Mouse (Mus musculus) embryonic facial prominence, embryonic 12.5 days (tissue): ENCODE measurements around the gene Lmbrd1. TPM values are rescaled to one million over a fixed set of nuclear protein-coding genes. Genes with fewer than 3 reads are reported as not detected.

ENCODE experiments used
- ATAC-seq: fragments of 200-750 bp; cut with Nextera tagmentation; 2 replicates; pipeline ENCODE4 v1.8.0; 2017; ENCODE audit not compliant: insufficient number of reproducible peaks, insufficient read depth, low FRiP score, low TSS enrichment
- H3K27ac ChIP-seq: fragments of 300-500 bp; sonication (generic); 2 replicates; pipeline ENCODE4 v1.5.1; 2016; ENCODE audit warnings: mild to moderate bottlenecking
- H3K27me3 ChIP-seq: fragments of 300-500 bp; sonication (generic); 2 replicates; pipeline ENCODE4 v1.6.1; 2016; ENCODE audit warnings: mild to moderate bottlenecking, moderate library complexity
- H3K36me3 ChIP-seq: fragments of 300-500 bp; sonication (generic); 2 replicates; pipeline ENCODE4 v1.6.1; 2016; ENCODE audit warnings: mild to moderate bottlenecking
- H3K4me1 ChIP-seq: fragments of 300-500 bp; sonication (generic); 2 replicates; pipeline ENCODE4 v1.6.1; 2016
- H3K4me2 ChIP-seq: fragments of 300-500 bp; sonication (generic); replicated peaks from 2 replicates; pipeline ENCODE4 v1.6.1; 2016; ENCODE audit warnings: mild to moderate bottlenecking, moderate library complexity
- H3K4me3 ChIP-seq: fragments of 300-500 bp; sonication (generic); 2 replicates; pipeline ENCODE4 v1.5.1; 2016; ENCODE audit warnings: mild to moderate bottlenecking
- H3K9ac ChIP-seq: fragments of 300-500 bp; sonication (generic); 2 replicates; pipeline ENCODE4 v1.6.1; 2016; ENCODE audit warnings: mild to moderate bottlenecking, moderate library complexity
- H3K9me3 ChIP-seq: fragments of 300-500 bp; sonication (generic); 2 replicates; pipeline ENCODE4 v1.6.1; 2016; ENCODE audit warnings: mild to moderate bottlenecking, moderate library complexity
- WGBS: fragments of 180-500 bp; shearing (Covaris S2); methylation state at CpG from one replicate; pipeline ENCODE4 v1.1.7; 2016; 5-methylcytosine and 5-hydroxymethylcytosine counted together
- polyA plus RNA-seq: library from polyadenylated mRNA; unstranded; fragments of >200 nt; fragmentation: Nextera tagmentation; extraction: Ambion mirVana; gene quantifications from 2 replicates; pipeline ENCODE4 v1.2.1, GENCODE M21; 2016

Lmbrd1 gene
- polyA plus RNA-seq, 1 experiment from 2014 or later = 32.3 TPM

DNA sequence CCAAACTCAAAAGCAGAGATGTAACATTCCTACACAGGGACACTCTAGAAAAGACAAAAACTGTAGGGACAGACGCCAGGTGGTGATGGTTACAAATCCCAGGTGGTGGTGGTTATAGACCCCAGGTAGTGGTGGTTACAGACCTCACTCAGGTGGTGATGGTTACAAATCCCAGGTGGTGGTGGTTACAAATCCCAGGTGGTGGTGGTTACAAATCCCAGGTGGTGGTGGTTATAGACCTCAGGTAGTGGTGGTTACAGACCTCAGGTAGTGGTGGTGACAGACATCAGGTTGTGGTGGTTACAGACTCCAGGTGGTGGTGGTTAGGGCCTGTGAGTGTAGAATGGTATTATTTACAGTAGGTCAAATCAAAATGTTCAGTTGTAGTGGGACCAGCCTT, 5.5 kb downstream of the Lmbrd1 start:
- peak; percentile 100 for ATAC-seq
- Histone ChIP-seq H3K4me3 (no peak overlapping the region), H3K4me1 (0 out of 2 replicates have a peak, but pooled peaks cover 4% of the 10 kb centered on the region), H3K36me3 (peaks cover 8% of the 10 kb centered on the region), H3K4me2 (no peak overlapping the region), H3K9me3 (no peaks in the 10 kb centered on the region), H3K27ac (no peak overlapping the region), H3K9ac (no peak overlapping the region), H3K27me3 (no peaks in the 10 kb centered on the region)
- WGBS = 77% methylated on average over 1 of the region's 1 CpGs

DNA sequence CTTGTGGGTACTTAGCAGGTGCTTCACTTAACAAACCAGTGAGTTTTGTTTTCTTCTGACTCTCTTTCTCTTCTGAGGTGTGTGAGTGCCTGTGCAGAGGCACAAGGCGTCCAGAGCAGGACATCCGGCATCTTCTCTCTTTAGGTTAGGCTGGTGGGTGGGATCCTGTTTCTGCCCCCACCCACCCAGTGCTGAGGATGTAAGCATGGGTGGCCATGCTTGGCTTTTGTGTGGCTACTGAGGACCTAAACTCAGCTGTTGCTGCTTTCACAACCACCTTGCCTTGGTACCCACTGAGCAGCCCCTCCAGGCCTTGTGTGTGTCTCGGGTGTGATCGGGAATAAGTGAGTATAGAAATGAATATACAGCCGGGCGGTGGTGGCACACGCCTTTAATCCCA, 7.2 kb downstream of the Lmbrd1 start:
- H3K36me3 ChIP-seq = peaks cover 8% of the 10 kb centered on the region
- WGBS = 92% methylated on average over 7 of the region's 7 CpGs
- H3K9ac ChIP-seq = no peak overlapping the region
- no peak overlapping the region for H3K27ac ChIP-seq
- no peaks in the 10 kb centered on the region for H3K27me3 ChIP-seq
- no peaks in the 10 kb centered on the region for H3K9me3 ChIP-seq
- no peak overlapping the region for H3K4me2 ChIP-seq
- no peak overlapping the region for H3K4me3 ChIP-seq
- H3K4me1 ChIP-seq = no peaks in the 10 kb centered on the region
- ATAC-seq = no peak

DNA sequence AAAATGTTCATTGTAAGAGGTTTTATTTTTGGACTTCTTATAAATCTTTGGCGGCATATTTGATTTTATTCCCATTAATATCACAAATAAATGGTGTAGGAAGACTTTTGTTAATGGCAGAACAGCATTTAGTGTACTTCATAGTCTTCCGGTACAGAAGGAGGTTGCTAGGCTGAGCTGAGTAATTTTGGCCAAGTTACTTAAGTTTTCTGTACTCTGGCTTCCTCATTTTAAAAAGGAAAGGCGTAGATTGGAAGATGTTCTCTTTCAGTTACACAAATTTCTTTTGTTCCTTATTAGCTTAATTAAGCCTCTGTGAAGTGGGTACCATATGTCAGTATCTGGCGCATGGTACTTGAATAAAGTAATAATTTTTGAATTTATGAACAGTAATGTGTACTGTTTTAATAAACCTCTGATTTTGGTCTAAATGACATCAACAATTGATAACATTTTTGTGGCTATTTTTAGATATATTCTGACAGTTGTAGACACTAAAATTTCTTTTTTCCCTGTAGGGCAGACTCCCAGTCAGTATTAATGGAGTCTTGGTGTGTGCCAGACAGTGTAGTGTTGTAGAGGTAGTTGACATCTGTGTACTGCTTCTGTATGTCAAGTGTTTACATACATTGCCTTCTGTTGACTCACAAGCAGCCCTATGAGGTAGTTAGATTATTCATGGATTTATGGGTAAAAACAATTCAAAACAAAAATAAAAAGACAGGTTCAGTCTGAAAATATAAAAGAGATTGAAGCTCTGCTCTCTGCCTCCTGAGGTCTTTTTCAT, 8.0 kb downstream of the Lmbrd1 start:
- ATAC-seq = no peak
- WGBS = 95% methylated on average over 4 of the region's 4 CpGs
- Histone ChIP-seq H3K27ac (no peak overlapping the region), H3K9me3 (no peaks in the 10 kb centered on the region), H3K4me3 (no peak overlapping the region), H3K4me1 (no peaks in the 10 kb centered on the region), H3K36me3 (peaks cover 8% of the 10 kb centered on the region), H3K27me3 (no peaks in the 10 kb centered on the region), H3K9ac (no peak overlapping the region), H3K4me2 (no peak overlapping the region)

DNA sequence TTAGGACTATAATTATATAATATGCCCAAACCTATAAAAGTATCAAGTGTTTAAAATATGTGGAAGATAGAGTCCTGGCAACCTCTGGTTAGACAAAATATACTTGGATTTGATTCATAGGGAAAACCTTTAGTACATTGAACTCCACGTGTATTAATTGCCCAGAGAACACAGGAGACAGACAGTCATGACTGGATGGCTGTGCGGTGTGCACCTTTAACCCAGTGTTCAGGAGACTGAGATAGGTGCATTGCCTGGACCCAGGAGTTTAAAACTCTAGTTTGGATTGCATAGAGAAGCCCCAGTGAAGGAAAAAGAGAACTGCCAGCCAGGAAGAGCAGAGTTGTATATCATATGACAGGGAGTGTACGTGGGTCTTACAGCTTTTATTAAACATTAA, 19.2 kb downstream of the Lmbrd1 start:
- H3K9me3 ChIP-seq = no peaks in the 10 kb centered on the region
- ATAC-seq = no peak
- H3K9ac ChIP-seq = no peak overlapping the region
- 85% methylated on average over 3 of the region's 3 CpGs for WGBS
- H3K4me3 ChIP-seq = no peak overlapping the region
- no peak overlapping the region for H3K4me2 ChIP-seq
- peaks cover 3% of the 10 kb centered on the region; the same call in 1 of the 2 replicates for H3K36me3 ChIP-seq
- H3K27me3 ChIP-seq = no peaks in the 10 kb centered on the region
- H3K27ac ChIP-seq = no peak overlapping the region
- no peaks in the 10 kb centered on the region; the same call in 1 of the 2 replicates for H3K4me1 ChIP-seq

DNA sequence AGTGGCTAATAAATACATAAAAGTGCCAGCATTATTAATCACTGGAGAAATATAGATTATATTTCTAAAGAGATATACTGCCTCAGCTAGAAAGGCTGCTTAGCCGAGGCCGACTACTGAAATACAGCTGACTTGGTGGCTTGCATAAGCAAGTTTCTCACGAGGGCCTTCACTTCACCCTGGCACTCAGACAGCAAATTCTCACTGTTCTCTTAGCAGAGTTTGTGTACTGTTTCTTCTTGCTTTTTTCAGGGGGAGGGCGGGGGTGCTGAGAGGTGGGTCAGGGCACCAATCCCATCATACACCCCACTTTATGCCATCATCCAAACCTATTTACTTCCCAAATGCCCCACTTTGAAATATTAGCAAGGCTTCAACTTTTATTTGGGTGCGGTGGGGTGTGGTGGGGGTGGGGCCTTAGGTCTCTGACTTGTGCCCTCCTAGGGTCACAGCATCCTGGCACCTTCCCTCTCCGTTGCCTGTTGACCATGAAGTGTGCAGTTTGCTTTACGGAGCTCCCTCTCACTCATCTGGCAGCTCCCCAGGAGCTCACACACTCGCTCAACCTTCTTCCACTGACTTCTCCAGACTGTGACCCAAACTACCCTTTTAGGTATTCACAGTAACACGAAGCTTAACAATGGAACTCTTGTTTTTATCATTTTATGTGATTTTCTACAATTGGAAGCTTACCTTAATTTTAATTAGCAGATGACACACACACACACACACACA, 19.9 kb downstream of the Lmbrd1 start:
- Histone ChIP-seq H3K27me3 (no peaks in the 10 kb centered on the region), H3K36me3 (no peaks in the 10 kb centered on the region), H3K9ac (no peak overlapping the region), H3K9me3 (no peaks in the 10 kb centered on the region), H3K4me1 (no peaks in the 10 kb centered on the region; the same call in 1 of the 2 replicates), H3K27ac (no peak overlapping the region), H3K4me2 (no peak overlapping the region), H3K4me3 (no peak overlapping the region)
- WGBS = 66% methylated on average over 9 of the region's 9 CpGs
- ATAC-seq = no peak

DNA sequence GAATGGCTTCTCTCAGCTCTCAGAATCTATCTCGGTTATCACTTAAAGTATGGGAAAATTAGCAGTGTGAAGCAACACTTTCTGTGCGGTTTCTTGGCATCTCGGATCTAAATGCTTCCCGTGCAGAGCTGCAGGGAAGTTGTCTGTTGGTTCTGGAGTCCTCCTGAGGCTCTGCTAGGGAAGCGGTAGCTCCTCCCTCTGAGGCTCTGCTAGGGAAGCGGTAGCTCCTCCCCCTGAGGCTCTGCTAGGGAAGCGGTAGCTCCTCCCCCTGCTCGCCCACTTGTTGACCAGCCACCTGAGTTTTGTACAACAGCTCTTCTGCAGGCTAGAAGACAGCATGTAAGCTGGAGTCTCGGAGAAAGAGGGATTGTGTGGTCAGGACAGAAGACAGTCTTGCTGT, 20.9 kb downstream of the Lmbrd1 start:
- Histone ChIP-seq H3K4me2 (no peak overlapping the region), H3K4me1 (no peaks in the 10 kb centered on the region; the same call in 1 of the 2 replicates), H3K4me3 (no peak overlapping the region), H3K9me3 (no peaks in the 10 kb centered on the region), H3K36me3 (no peaks in the 10 kb centered on the region), H3K27me3 (no peaks in the 10 kb centered on the region), H3K9ac (no peak overlapping the region), H3K27ac (no peak overlapping the region)
- 18% methylated on average over 9 of the region's 9 CpGs for WGBS
- ATAC-seq = no peak

DNA sequence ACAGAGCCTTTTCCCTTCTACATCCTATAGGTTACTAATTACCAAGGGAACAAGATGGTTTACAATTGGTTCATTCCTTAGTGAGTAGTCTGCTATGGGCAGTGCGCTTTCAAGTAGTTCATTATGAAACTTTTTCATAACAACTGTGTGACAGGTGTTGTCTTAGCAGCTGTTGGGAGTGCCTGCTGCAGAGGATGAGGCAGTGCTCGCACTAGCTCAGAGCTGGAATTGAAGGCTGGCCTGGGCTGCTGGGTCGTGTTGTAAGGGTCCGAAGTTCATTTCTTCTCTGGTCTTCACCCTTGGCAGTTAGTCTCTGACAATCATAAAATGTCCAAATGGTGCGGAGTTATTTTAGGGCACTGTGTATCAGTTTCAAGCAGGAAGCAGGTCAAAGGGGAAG, 21.8 kb downstream of the Lmbrd1 start:
- ATAC-seq = no peak
- no peaks in the 10 kb centered on the region for H3K27me3 ChIP-seq
- no peak overlapping the region for H3K4me2 ChIP-seq
- no peak overlapping the region for H3K27ac ChIP-seq
- no peak overlapping the region for H3K4me3 ChIP-seq
- no peaks in the 10 kb centered on the region for H3K9me3 ChIP-seq
- H3K4me1 ChIP-seq = no peaks in the 10 kb centered on the region; the same call in 1 of the 2 replicates
- H3K9ac ChIP-seq = no peak overlapping the region
- no peaks in the 10 kb centered on the region for H3K36me3 ChIP-seq
- 83% methylated on average over 5 of the region's 5 CpGs for WGBS

DNA sequence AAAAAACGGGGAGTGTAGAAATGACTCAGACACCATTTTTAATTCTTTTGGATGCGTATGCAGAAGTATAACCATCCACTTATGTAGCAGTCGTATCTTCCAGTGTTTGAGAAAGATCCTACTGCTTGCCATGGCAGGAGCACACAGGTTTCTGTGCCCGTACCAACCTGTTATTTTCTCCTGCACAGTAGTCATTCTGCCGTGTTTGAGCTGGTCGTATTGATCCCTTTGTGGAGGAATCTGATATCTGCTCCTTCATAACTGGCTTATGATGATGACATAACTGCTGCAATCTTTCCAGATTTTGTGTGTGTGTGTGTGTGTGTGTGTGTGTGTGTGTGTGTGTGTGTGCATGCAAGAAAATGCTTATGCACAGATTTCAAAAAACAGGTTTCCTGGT, 25.4 kb downstream of the Lmbrd1 start:
- Histone ChIP-seq H3K27ac (no peak overlapping the region), H3K9ac (no peak overlapping the region), H3K4me1 (no peaks in the 10 kb centered on the region; the same call in 1 of the 2 replicates), H3K9me3 (no peaks in the 10 kb centered on the region), H3K27me3 (no peaks in the 10 kb centered on the region), H3K4me3 (no peak overlapping the region), H3K4me2 (no peak overlapping the region), H3K36me3 (0 out of 2 replicates have a peak, but pooled peaks cover 3% of the 10 kb centered on the region)
- ATAC-seq = no peak
- WGBS = 76% methylated on average over 6 of the region's 6 CpGs

DNA sequence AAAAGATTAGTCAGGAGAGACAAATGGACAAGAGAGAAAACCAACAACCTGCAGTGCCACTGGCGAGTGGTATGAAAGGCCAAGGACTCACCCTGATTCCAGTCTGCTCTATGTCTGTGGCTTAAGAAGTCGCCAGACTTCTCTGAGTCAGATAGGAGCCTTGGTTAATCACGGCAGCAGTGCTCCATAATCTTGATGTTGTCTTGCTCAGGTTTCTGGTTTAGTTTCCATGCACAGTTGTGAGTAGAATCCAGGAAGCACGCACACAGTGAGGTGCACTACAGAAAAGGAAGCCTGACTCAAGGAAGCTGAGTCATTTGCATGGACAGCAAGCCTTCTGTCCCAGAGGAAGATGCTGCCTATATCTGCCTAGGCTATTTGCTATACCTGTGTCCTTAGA, 37.9 kb downstream of the Lmbrd1 start:
- no peak for ATAC-seq

DNA sequence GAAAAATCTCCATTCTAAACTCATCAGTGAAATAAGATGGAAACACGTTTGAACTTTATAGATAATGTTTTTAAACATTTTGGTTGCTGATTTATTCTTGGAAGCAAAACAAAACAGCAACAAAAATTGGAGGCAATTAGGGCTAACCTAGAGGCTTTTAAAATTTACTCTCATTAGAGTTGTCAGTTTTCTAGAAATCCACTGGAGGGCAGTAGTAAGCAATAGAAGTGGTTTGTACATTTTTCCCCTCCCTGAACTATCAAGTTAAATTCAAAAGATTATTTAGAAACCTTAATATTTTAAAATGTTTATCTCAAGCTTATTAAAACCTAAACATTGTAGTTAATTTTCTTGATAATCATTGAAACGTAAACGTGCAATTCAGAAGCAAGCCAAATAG, 41.2 kb downstream of the Lmbrd1 start:
- Histone ChIP-seq H3K27ac (no peak overlapping the region), H3K4me2 (no peak overlapping the region), H3K27me3 (no peaks in the 10 kb centered on the region), H3K4me1 (no peaks in the 10 kb centered on the region), H3K4me3 (no peak overlapping the region), H3K36me3 (peaks cover 20% of the 10 kb centered on the region), H3K9me3 (0 out of 2 replicates have a peak, but pooled peaks cover 4% of the 10 kb centered on the region), H3K9ac (no peak overlapping the region)
- ATAC-seq = no peak
- 60% methylated on average over 3 of the region's 3 CpGs for WGBS

More for the DNA sequence above, 37.9 kb downstream of the Lmbrd1 start:
- Histone ChIP-seq H3K36me3 (peaks cover 21% of the 10 kb centered on the region), H3K9me3 (0 out of 2 replicates have a peak, but pooled peaks cover 4% of the 10 kb centered on the region), H3K4me3 (no peak overlapping the region), H3K27me3 (no peaks in the 10 kb centered on the region), H3K9ac (no peak overlapping the region), H3K4me2 (no peak overlapping the region), H3K27ac (no peak overlapping the region), H3K4me1 (no peaks in the 10 kb centered on the region)
- WGBS = 92% methylated on average over 4 of the region's 4 CpGs

DNA sequence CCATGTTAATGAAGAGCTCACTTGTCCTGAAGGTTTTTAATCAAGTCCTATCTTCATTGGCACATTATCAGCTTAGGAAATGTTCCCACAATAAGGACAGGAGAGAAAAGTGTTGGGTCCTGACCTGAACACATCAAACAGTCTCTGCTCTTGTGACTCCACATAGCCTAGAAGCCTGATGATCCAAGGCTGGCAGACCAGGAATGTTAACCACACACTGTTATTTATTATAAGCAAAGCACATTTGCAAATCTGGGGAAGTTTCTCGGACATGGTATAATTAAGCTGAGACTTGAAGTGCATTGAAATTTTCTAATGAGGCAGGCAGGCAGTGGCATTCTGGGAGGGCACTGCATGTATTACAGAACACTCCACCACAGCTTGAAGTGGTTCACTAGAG, 41.8 kb downstream of the Lmbrd1 start:
- H3K4me1 ChIP-seq = no peaks in the 10 kb centered on the region
- H3K9me3 ChIP-seq = 0 out of 2 replicates have a peak, but pooled peaks cover 4% of the 10 kb centered on the region
- no peak overlapping the region for H3K4me3 ChIP-seq
- no peaks in the 10 kb centered on the region for H3K27me3 ChIP-seq
- H3K27ac ChIP-seq = no peak overlapping the region
- 85% methylated on average over 1 of the region's 1 CpGs for WGBS
- no peak overlapping the region for H3K9ac ChIP-seq
- H3K36me3 ChIP-seq = peaks cover 14% of the 10 kb centered on the region
- ATAC-seq = no peak
- no peak overlapping the region for H3K4me2 ChIP-seq

DNA sequence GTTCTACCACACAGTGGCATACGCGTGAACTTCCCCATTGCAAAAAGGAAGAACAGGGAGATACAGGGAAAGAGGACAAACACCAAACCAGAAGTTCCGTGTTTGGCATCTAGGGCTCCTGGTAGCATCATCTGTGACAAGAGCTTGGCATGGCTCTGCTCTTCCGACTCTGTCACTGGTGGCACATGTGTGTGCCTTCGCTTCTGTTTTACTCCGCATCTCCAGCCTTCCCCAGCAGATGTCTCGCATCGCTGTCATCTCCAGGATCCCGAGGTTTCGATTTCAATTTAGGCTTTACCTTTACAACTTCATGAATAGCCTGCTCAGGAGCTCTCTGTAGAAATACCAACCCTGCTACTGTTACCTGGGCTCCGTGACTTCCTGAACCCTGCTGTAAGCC, 51.4 kb downstream of the Lmbrd1 start:
- no peaks in the 10 kb centered on the region for H3K27me3 ChIP-seq
- WGBS = 94% methylated on average over 11 of the region's 11 CpGs
- peaks cover 40% of the 10 kb centered on the region for H3K36me3 ChIP-seq
- no peak overlapping the region for H3K9ac ChIP-seq
- ATAC-seq = no peak
- H3K4me3 ChIP-seq = no peak overlapping the region
- H3K4me2 ChIP-seq = no peak overlapping the region
- H3K4me1 ChIP-seq = no peaks in the 10 kb centered on the region
- H3K27ac ChIP-seq = no peak overlapping the region
- no peaks in the 10 kb centered on the region for H3K9me3 ChIP-seq
